Mouse (Mus musculus): ENCODE results near the gene Pdcd2l.
A peak's percentile ranks its signal among the peaks of the same experiment; 100 is the strongest.

DNA sequence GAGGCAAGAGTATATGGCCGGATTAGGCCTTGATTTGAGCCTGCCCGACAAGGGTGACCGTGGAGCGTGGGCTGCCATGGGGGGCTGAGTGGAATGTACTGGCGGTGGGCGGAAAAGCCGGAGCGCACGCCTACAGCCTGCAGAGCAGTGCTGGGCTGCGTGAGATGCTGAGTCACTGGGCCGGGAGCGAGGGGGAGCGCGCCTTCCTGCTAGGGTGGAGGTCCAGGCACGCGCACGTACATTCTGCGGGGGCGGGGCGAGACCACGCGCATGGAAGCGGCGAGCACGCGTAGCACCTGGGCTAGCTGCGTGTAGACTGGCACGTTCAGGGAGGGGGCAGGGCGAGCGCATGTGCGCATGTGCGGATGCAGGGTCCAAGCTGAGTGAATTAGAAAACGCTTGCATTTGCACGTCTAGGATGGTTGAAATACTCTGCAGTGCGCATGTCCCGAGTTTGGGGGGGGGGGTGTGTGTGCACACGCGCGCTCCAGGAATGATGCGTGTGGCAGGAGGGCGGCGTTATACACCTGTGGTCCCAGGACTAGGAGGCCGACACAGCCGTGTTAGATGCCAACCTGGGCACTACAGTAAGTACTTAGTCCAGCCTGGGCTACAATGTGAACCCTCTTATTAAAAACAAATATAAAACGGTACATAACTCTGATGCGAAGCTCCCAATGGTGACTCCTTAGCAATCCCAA lies 37.6 kb upstream of the Pdcd2l start:
- TF ChIP-seq CTCF (IDR thresholded peaks at IDR 0.05; ENCODE audit: borderline replicate concordance, control insufficient read depth, extremely low read depth, insufficient read depth, low read length, poor library complexity) (no peak), POLR2A (IDR thresholded peaks at IDR 0.05; ENCODE audit: control insufficient read depth, extremely low read depth, insufficient read depth, low read length, poor library complexity) (peak; percentile 65; the same call in 1 of the 2 replicates)
